Mouse (Mus musculus) kidney, embryonic 14.5 days (tissue): ENCODE measurements around the gene 9130409I23Rik. TPM values are rescaled to one million over a fixed set of nuclear protein-coding genes. Genes with fewer than 3 reads are reported as not detected.

Source experiments
- ATAC-seq: fragments of 200-750 bp; cut with Nextera tagmentation; 2 replicates; pipeline ENCODE4 v1.8.0; 2017; ENCODE audit warnings: moderate number of reproducible peaks, mild to moderate bottlenecking, moderate TSS enrichment, moderate library complexity; ENCODE audit not compliant: low FRiP score, low TSS enrichment
- H3K27ac ChIP-seq: fragments of 300-500 bp; sonication (generic); 2 replicates; pipeline ENCODE4 v1.5.1; 2014; ENCODE audit warnings: low read depth, mild to moderate bottlenecking, low read length, moderate library complexity, mixed read lengths
- H3K27me3 ChIP-seq: fragments of 300-500 bp; sonication (generic); 2 replicates; pipeline ENCODE4 v1.6.1; 2014; ENCODE audit warnings: mild to moderate bottlenecking, low read length; ENCODE audit not compliant: control insufficient read depth, insufficient read depth
- H3K36me3 ChIP-seq: fragments of 300-500 bp; sonication (generic); 2 replicates; pipeline ENCODE4 v1.6.1; 2014; ENCODE audit warnings: low read length, mixed read lengths; ENCODE audit not compliant: control insufficient read depth, insufficient read depth
- H3K4me1 ChIP-seq: fragments of 300-500 bp; sonication (generic); 2 replicates; pipeline ENCODE4 v1.6.1; 2014; ENCODE audit warnings: low read length, mixed read lengths; ENCODE audit not compliant: control insufficient read depth, insufficient read depth
- H3K4me2 ChIP-seq: fragments of 300-500 bp; sonication (generic); replicated peaks from 2 replicates; pipeline ENCODE4 v1.6.1; 2014; ENCODE audit warnings: low read depth, mild to moderate bottlenecking, low read length
- H3K4me3 ChIP-seq: fragments of 300-500 bp; sonication (generic); 2 replicates; pipeline ENCODE4 v1.5.1; 2014; ENCODE audit warnings: mild to moderate bottlenecking, low read length
- H3K9ac ChIP-seq: fragments of 300-500 bp; sonication (generic); 2 replicates; pipeline ENCODE4 v1.6.1; 2014; ENCODE audit warnings: low read depth, mild to moderate bottlenecking, low read length, moderate library complexity
- H3K9me3 ChIP-seq: fragments of 300-500 bp; sonication (generic); 2 replicates; pipeline ENCODE4 v1.6.1; 2016; ENCODE audit warnings: low read length; ENCODE audit not compliant: control insufficient read depth
- whole genome bisulfite sequencing: fragments of 180-500 bp; shearing (Covaris S2); extraction: QIAGEN DNeasy Blood & Tissue Kit; methylation state at CpG from one replicate; pipeline ENCODE4 v1.1.7; 2014; 5-methylcytosine and 5-hydroxymethylcytosine counted together
- polyA plus RNA-seq: library from polyadenylated mRNA; unstranded; fragments of >200 nt; fragmentation: Nextera tagmentation; extraction: Ambion mirVana; gene quantifications from 2 replicates; pipeline ENCODE4 v1.2.1, GENCODE M21; 2014

The 9130409I23Rik gene
- polyA plus RNA-seq, 1 experiment from 2014 or later, result not detected

GRCm38 (mm10) chr1:181049328-181049842 lies 1.7 kb upstream of the 9130409I23Rik start:
- no peaks in the 10 kb centered on the region for H3K36me3 ChIP-seq
- no peak overlapping the region for H3K4me3 ChIP-seq
- H3K9ac ChIP-seq, result no peak overlapping the region
- no peaks in the 10 kb centered on the region for H3K9me3 ChIP-seq
- no peak for ATAC-seq
- H3K27ac ChIP-seq, result no peak overlapping the region
- H3K4me2 ChIP-seq, result no peak overlapping the region
- no peaks in the 10 kb centered on the region for H3K4me1 ChIP-seq
- H3K27me3 ChIP-seq, result no peaks in the 10 kb centered on the region

GRCm38 (mm10) chr1:181052898-181053297 lies 1.9 kb downstream of the 9130409I23Rik start:
- Histone ChIP-seq H3K9me3 (no peaks in the 10 kb centered on the region), H3K4me1 (no peaks in the 10 kb centered on the region), H3K27ac (no peak overlapping the region), H3K4me3 (no peak overlapping the region), H3K9ac (no peak overlapping the region), H3K4me2 (no peak overlapping the region), H3K27me3 (no peaks in the 10 kb centered on the region), H3K36me3 (no peaks in the 10 kb centered on the region)
- ATAC-seq, result no peak
- WGBS, result 85% methylated on average over 4 of the region's 4 CpGs

GRCm38 (mm10) chr1:181061784-181062485 lies 10.9 kb downstream of the 9130409I23Rik start:
- Histone ChIP-seq H3K4me1 (no peaks in the 10 kb centered on the region), H3K36me3 (no peaks in the 10 kb centered on the region), H3K9ac (no peak overlapping the region), H3K4me3 (no peak overlapping the region), H3K27me3 (no peaks in the 10 kb centered on the region), H3K9me3 (no peaks in the 10 kb centered on the region), H3K27ac (no peak overlapping the region), H3K4me2 (no peak overlapping the region)
- ATAC-seq, result no peak
- 60% methylated on average over 3 of the region's 3 CpGs for WGBS

- H3K27ac ChIP-seq, result no peak overlapping the region
- no peak overlapping the region for H3K4me3 ChIP-seq
- no peaks in the 10 kb centered on the region for H3K27me3 ChIP-seq
- no peaks in the 10 kb centered on the region for H3K4me1 ChIP-seq
- 82% methylated on average over 2 of the region's 2 CpGs for WGBS
- no peaks in the 10 kb centered on the region for H3K36me3 ChIP-seq
- no peak overlapping the region for H3K4me2 ChIP-seq
- H3K9me3 ChIP-seq, result no peaks in the 10 kb centered on the region
- no peak for ATAC-seq
- no peak overlapping the region for H3K9ac ChIP-seq
These were observed 13.0 kb downstream of the 9130409I23Rik start for GRCm38 (mm10) chr1:181063991-181064390.

- WGBS, result 75% methylated on average over 6 of the region's 6 CpGs
These were observed 13.6 kb downstream of the 9130409I23Rik start for GRCm38 (mm10) chr1:181064648-181065047.

GRCm38 (mm10) chr1:181068344-181068743 lies 17.3 kb downstream of the 9130409I23Rik start:
- H3K4me3 ChIP-seq, result no peak overlapping the region
- no peaks in the 10 kb centered on the region for H3K27me3 ChIP-seq
- no peak overlapping the region for H3K4me2 ChIP-seq
- H3K36me3 ChIP-seq, result no peaks in the 10 kb centered on the region
- no peak for ATAC-seq
- no peaks in the 10 kb centered on the region for H3K9me3 ChIP-seq
- no peak overlapping the region for H3K9ac ChIP-seq
- H3K27ac ChIP-seq, result no peak overlapping the region
- 86% methylated on average over 1 of the region's 1 CpGs for WGBS
- no peaks in the 10 kb centered on the region for H3K4me1 ChIP-seq

More at GRCm38 (mm10) chr1:181064648-181065047, 13.6 kb downstream of the 9130409I23Rik start:
- ATAC-seq, result no peak
- Histone ChIP-seq H3K27ac (no peak overlapping the region), H3K4me2 (no peak overlapping the region), H3K9ac (no peak overlapping the region), H3K4me1 (no peaks in the 10 kb centered on the region), H3K9me3 (no peaks in the 10 kb centered on the region), H3K4me3 (no peak overlapping the region), H3K36me3 (no peaks in the 10 kb centered on the region), H3K27me3 (no peaks in the 10 kb centered on the region)

- H3K4me3 ChIP-seq, result no peak overlapping the region
- H3K27ac ChIP-seq, result no peak overlapping the region
- no peaks in the 10 kb centered on the region for H3K36me3 ChIP-seq
- no peaks in the 10 kb centered on the region for H3K4me1 ChIP-seq
- ATAC-seq, result no peak
- H3K9me3 ChIP-seq, result no peaks in the 10 kb centered on the region
- H3K9ac ChIP-seq, result no peak overlapping the region
- no peak overlapping the region for H3K4me2 ChIP-seq
- no peaks in the 10 kb centered on the region for H3K27me3 ChIP-seq
- 73% methylated on average over 11 of the region's 11 CpGs for WGBS
These were observed 18.6 kb downstream of the 9130409I23Rik start for GRCm38 (mm10) chr1:181069671-181070070.

- no peak overlapping the region for H3K9ac ChIP-seq
- no peak overlapping the region for H3K4me3 ChIP-seq
- H3K36me3 ChIP-seq, result no peaks in the 10 kb centered on the region
- H3K9me3 ChIP-seq, result no peaks in the 10 kb centered on the region
- H3K27ac ChIP-seq, result no peak overlapping the region
- H3K27me3 ChIP-seq, result no peaks in the 10 kb centered on the region; the same call in 1 of the 2 replicates
- H3K4me2 ChIP-seq, result no peak overlapping the region
- ATAC-seq, result no peak
- no peaks in the 10 kb centered on the region for H3K4me1 ChIP-seq
- WGBS, result 51% methylated on average over 5 of the region's 5 CpGs
These were observed 22.0 kb downstream of the 9130409I23Rik start for GRCm38 (mm10) chr1:181073075-181073474.

GRCm38 (mm10) chr1:181084021-181084420 lies 33.0 kb downstream of the 9130409I23Rik start:
- Histone ChIP-seq H3K27ac (no peak overlapping the region), H3K9me3 (no peaks in the 10 kb centered on the region), H3K4me1 (no peaks in the 10 kb centered on the region), H3K4me3 (no peak overlapping the region), H3K27me3 (no peaks in the 10 kb centered on the region), H3K4me2 (no peak overlapping the region), H3K9ac (no peak overlapping the region), H3K36me3 (no peaks in the 10 kb centered on the region)
- ATAC-seq, result no peak
- WGBS, result 39% methylated on average over 2 of the region's 2 CpGs
